Mouse (Mus musculus): Measurements from ENCODE around the gene Iqcf1. TPM values are rescaled to one million over a fixed set of nuclear protein-coding genes. Genes with fewer than 3 reads are reported as not detected.

Iqcf1 gene
- polyA plus RNA-seq, 1 experiment from 2014 or later, result not detected

DNA sequence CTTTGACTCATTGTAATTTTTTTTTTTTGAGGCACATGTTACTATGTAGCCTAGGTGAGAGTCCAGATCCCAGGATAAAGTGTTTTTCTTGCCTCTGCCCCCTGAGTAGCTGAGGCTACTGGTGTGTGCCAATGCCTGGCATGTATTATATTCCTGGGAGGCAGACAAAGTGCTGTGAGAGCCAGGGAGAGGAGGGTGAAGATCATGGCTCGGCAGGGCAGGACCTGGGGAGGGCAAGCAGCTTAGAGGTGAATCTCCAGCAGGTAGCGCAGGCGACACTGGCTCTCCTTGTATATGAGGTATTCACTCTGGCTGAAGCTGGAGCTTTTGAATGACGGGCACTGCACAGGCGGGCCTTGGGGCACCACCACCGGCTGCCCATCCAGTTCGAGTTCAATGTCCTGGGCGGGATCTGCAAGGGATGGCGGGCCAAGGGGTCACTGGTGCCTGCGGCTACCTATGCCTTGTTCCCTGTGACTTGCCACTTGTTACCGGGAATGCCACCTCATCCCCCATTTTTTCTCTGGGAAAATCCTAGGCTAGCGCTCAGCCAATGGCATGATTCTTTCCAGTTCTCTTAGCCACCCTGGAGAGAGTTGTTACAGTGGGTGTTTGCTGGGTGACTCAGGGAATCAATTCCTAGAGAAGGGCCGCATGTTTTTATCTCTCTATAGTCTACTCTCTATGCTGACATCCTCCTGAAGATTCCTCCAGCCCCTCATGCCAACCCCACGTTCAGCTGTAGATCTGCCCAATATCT is 28.6 kb upstream of the Iqcf1 start:
- 66% methylated on average over 14 of the region's 14 CpGs for WGBS
- Histone ChIP-seq H3K27me3 (ENCODE audit: control insufficient read depth, insufficient read depth, low read length) (peaks cover 3% of the 10 kb centered on the region; the same call in 1 of the 2 replicates), H3K4me1 (replicated peaks; ENCODE audit: control insufficient read depth, insufficient read depth, low read length) (no peaks in the 10 kb centered on the region), H3K36me3 (replicated peaks; ENCODE audit: control insufficient read depth, insufficient read depth) (no peaks in the 10 kb centered on the region), H3K27ac (no peak overlapping the region), H3K9ac (no peak overlapping the region), H3K9me3 (ENCODE audit: control insufficient read depth, low read length) (no peaks in the 10 kb centered on the region), H3K4me3 (replicated peaks; ENCODE audit: low read length) (no peak overlapping the region), H3K4me2 (replicated peaks) (no peak overlapping the region)
- ATAC-seq (ENCODE audit: low FRiP score) (no peak), DNase-seq (ENCODE audit: low spot score) (no peak)

DNA sequence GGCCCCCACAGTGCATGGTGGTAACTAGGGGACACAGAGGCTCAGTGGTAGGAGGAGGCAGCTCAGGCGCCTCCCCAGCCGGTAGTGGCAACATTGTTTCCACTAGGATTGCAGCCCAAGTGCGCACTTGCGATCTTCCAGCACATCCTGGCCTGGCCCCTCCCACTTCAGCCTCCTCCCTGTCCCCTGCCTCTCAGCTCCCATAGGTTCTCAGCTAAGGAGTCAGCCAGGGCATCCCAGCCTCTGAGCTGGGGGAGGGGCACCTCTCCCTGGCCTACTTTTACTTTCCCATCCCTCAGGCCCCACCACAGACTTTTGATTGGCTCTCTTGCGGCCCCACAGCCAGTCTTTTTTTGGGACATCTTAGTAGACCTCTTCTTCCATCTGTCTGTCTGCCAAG is 27.9 kb upstream of the Iqcf1 start:
- WGBS, result 6% methylated on average over 5 of the region's 5 CpGs
- H3K9me3 ChIP-seq (ENCODE audit: control insufficient read depth, low read length), result no peaks in the 10 kb centered on the region
- no peak overlapping the region for H3K27ac ChIP-seq
- peaks cover 3% of the 10 kb centered on the region; the same call in 1 of the 2 replicates for H3K27me3 ChIP-seq (ENCODE audit: control insufficient read depth, insufficient read depth, low read length)
- no peaks in the 10 kb centered on the region for H3K36me3 ChIP-seq (replicated peaks; ENCODE audit: control insufficient read depth, insufficient read depth)
- H3K4me1 ChIP-seq (replicated peaks; ENCODE audit: control insufficient read depth, insufficient read depth, low read length), result no peaks in the 10 kb centered on the region
- no peak for DNase-seq (ENCODE audit: low spot score)
- H3K9ac ChIP-seq, result no peak overlapping the region
- no peak overlapping the region for H3K4me2 ChIP-seq (replicated peaks)
- H3K4me3 ChIP-seq (replicated peaks; ENCODE audit: low read length), result no peak overlapping the region
- no peak for ATAC-seq (ENCODE audit: low FRiP score)

DNA sequence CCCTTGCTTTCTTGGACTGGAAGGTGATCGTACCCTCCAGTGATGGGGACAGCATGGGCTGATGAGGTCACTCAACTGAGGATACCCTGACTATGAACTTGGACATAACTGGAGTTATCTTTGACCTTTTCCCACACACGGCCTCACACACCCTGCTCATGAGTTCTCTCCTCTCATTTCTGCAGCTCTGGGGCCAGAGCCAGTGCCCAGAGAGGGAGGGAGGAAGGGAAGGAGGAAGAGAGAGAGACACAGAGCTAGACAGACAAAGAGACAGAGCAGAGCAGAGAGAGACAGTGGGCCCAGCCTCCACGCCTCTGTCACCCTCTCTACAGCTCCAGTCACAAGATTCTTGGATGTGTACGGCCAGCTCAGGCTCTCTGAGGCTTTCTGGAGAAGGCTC is 27.4 kb upstream of the Iqcf1 start:
- Histone ChIP-seq H3K9me3 (ENCODE audit: control insufficient read depth, low read length) (no peaks in the 10 kb centered on the region), H3K4me1 (replicated peaks; ENCODE audit: control insufficient read depth, insufficient read depth, low read length) (no peaks in the 10 kb centered on the region), H3K36me3 (replicated peaks; ENCODE audit: control insufficient read depth, insufficient read depth) (no peaks in the 10 kb centered on the region), H3K27ac (no peak overlapping the region), H3K27me3 (ENCODE audit: control insufficient read depth, insufficient read depth, low read length) (peaks cover 3% of the 10 kb centered on the region; the same call in 1 of the 2 replicates), H3K4me2 (replicated peaks) (no peak overlapping the region), H3K9ac (no peak overlapping the region), H3K4me3 (replicated peaks; ENCODE audit: low read length) (no peak overlapping the region)
- ATAC-seq (ENCODE audit: low FRiP score) (no peak), DNase-seq (ENCODE audit: low spot score) (no peak)
- WGBS, result 77% methylated on average over 4 of the region's 4 CpGs

DNA sequence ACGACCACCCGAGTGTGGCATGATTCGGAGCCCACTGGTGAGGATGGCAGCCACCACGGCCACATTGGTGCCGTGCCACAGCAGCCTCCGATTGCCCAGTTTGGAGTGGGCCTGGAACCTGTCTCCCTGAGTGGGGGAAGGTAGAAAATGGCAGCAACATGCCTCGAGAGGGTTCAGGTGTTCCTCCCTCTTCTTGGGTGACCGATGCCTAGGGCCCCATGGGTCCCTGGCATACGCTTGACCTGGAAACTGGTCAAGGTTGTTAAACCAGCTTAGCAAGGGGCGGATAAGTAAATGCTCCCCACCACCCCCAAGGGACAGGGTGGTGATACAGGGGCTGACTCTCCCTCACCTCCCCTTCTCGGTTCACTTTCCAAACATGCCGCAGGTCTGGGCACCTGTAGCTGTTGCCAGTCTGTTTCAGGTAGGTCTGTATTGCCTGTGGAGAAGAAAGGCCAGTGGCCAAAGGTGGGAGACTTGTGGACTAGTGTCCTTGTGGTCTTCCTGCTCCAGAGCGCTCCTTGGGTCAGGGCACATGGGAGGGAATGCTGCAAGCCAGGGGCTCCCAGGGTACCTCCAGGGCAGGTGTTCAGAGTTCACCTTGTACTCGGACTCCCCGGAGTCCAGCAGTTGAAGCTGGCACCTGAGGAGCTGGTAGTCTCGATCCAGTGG is 26.6 kb upstream of the Iqcf1 start:
- Histone ChIP-seq H3K9me3 (ENCODE audit: control insufficient read depth, low read length) (no peaks in the 10 kb centered on the region), H3K36me3 (replicated peaks; ENCODE audit: control insufficient read depth, insufficient read depth) (no peaks in the 10 kb centered on the region), H3K4me3 (replicated peaks; ENCODE audit: low read length) (no peak overlapping the region), H3K27ac (no peak overlapping the region), H3K9ac (no peak overlapping the region), H3K4me1 (replicated peaks; ENCODE audit: control insufficient read depth, insufficient read depth, low read length) (peaks cover 7% of the 10 kb centered on the region), H3K4me2 (replicated peaks) (no peak overlapping the region), H3K27me3 (ENCODE audit: control insufficient read depth, insufficient read depth, low read length) (peaks cover 3% of the 10 kb centered on the region; the same call in 1 of the 2 replicates)
- ATAC-seq (ENCODE audit: low FRiP score) (no peak), DNase-seq (ENCODE audit: low spot score) (no peak)
- 87% methylated on average over 16 of the region's 16 CpGs for WGBS

DNA sequence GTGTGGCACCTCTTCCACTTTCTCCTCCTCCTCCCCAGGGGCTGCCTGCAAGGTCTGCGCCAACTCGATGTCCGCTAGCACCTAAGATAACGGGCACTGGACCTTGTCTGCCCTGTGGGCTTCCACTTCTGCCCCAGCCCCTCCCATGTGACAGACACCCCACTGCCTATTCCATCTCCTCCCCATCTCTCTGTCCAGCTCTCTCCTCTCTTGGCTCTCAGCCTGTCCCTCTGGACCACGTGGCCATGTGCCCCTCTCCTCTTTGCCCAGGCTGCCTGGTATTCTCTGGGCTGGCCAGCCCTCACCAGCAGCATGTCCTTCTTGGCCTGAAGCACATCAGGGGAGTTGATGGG is 26.0 kb upstream of the Iqcf1 start:
- no peak overlapping the region for H3K9ac ChIP-seq
- WGBS, result 81% methylated on average over 5 of the region's 5 CpGs
- H3K36me3 ChIP-seq (replicated peaks; ENCODE audit: control insufficient read depth, insufficient read depth), result no peaks in the 10 kb centered on the region
- peaks cover 3% of the 10 kb centered on the region; the same call in 1 of the 2 replicates for H3K27me3 ChIP-seq (ENCODE audit: control insufficient read depth, insufficient read depth, low read length)
- ATAC-seq (ENCODE audit: low FRiP score) (no peak), DNase-seq (ENCODE audit: low spot score) (no peak)
- no peaks in the 10 kb centered on the region for H3K9me3 ChIP-seq (ENCODE audit: control insufficient read depth, low read length)
- no peak overlapping the region for H3K27ac ChIP-seq
- H3K4me2 ChIP-seq (replicated peaks), result no peak overlapping the region
- H3K4me3 ChIP-seq (replicated peaks; ENCODE audit: low read length), result no peak overlapping the region
- H3K4me1 ChIP-seq (replicated peaks; ENCODE audit: control insufficient read depth, insufficient read depth, low read length), result peaks cover 12% of the 10 kb centered on the region

GRCm38 (mm10) chr9:106474456-106474855 is 25.3 kb upstream of the Iqcf1 start:
- Histone ChIP-seq H3K4me1 (replicated peaks; ENCODE audit: control insufficient read depth, insufficient read depth, low read length) (peaks cover 12% of the 10 kb centered on the region), H3K27ac (no peak overlapping the region), H3K27me3 (ENCODE audit: control insufficient read depth, insufficient read depth, low read length) (peaks cover 3% of the 10 kb centered on the region; the same call in 1 of the 2 replicates), H3K4me3 (replicated peaks; ENCODE audit: low read length) (no peak overlapping the region), H3K9ac (0 out of 2 replicates have a peak overlapping the region, but pooled peaks have one; percentile 31), H3K36me3 (replicated peaks; ENCODE audit: control insufficient read depth, insufficient read depth) (no peaks in the 10 kb centered on the region), H3K9me3 (ENCODE audit: control insufficient read depth, low read length) (no peaks in the 10 kb centered on the region), H3K4me2 (replicated peaks) (no peak overlapping the region)
- DNase-seq (ENCODE audit: low spot score) (peak; percentile 44), ATAC-seq (ENCODE audit: low FRiP score) (no peak)
- WGBS, result 7% methylated on average over 6 of the region's 6 CpGs

DNA sequence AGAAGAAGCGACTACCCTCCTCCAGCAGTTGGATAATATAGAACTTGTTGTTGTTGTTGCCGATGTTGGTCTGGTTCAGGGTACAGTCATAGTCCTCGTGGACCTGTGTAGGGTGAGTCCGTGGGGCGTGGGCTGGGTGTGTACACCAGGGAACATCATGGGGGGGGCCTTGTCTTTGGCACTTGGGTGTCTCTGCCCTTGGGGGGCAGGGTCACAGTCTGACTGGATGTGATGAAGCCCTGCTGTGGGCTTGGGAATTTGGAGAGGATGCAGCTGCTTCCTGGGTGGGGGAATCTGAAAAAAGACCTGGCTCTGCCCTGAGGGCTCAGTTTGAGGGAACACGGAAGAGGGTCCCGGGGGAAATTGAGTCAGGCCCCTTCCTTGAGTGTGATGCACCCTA is 24.7 kb upstream of the Iqcf1 start:
- 68% methylated on average over 7 of the region's 7 CpGs for WGBS
- DNase-seq (ENCODE audit: low spot score) (no peak), ATAC-seq (ENCODE audit: low FRiP score) (no peak)
- Histone ChIP-seq H3K27me3 (ENCODE audit: control insufficient read depth, insufficient read depth, low read length) (peaks cover 3% of the 10 kb centered on the region; the same call in 1 of the 2 replicates), H3K36me3 (replicated peaks; ENCODE audit: control insufficient read depth, insufficient read depth) (no peaks in the 10 kb centered on the region), H3K4me3 (replicated peaks; ENCODE audit: low read length) (no peak overlapping the region), H3K4me1 (replicated peaks; ENCODE audit: control insufficient read depth, insufficient read depth, low read length) (peaks cover 12% of the 10 kb centered on the region), H3K9me3 (ENCODE audit: control insufficient read depth, low read length) (no peaks in the 10 kb centered on the region), H3K4me2 (replicated peaks) (no peak overlapping the region), H3K27ac (no peak overlapping the region), H3K9ac (0 out of 2 replicates have a peak overlapping the region, but pooled peaks have one; percentile 31)

DNA sequence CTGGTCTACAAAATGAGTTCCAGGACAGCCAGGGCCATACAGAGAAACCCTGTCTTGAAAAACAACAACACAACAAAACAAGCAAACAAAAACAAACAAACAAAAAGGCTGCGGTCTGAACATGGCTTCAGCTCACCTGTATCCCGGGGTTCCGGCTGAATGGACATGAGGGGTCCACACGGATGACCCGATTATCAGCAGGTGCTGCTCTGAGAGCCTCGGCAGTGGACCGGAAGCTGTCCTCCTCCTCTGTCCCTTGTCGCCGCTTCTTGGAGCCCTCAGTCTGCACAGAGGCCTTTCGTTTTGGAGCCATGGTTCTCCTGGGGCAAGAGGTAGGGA is 24.1 kb upstream of the Iqcf1 start, which contains the start of gene Rrp9:
Gene Rrp9 (plus strand): TSS at position 301 of the 339 bp plus-strand sequence.
- H3K9me3 ChIP-seq (ENCODE audit: control insufficient read depth, low read length), result no peaks in the 10 kb centered on the region
- 85% methylated on average over 10 of the region's 10 CpGs for WGBS
- no peak within 1 kb of the TSS for H3K27ac ChIP-seq
- H3K4me3 ChIP-seq (replicated peaks; ENCODE audit: low read length), result no peak within 1 kb of the TSS
- peaks cover 12% of the 10 kb centered on the region for H3K4me1 ChIP-seq (replicated peaks; ENCODE audit: control insufficient read depth, insufficient read depth, low read length)
- peak within 1 kb of the TSS; percentile 28 for H3K4me2 ChIP-seq (replicated peaks)
- peaks cover 4% of the 10 kb centered on the region; the same call in 1 of the 2 replicates for H3K36me3 ChIP-seq (replicated peaks; ENCODE audit: control insufficient read depth, insufficient read depth)
- DNase-seq (ENCODE audit: low spot score) (no peak), ATAC-seq (ENCODE audit: low FRiP score) (no peak)
- H3K9ac ChIP-seq, result 0 out of 2 replicates have a peak within 1 kb of the TSS, but pooled peaks have one; percentile 31
- H3K27me3 ChIP-seq (ENCODE audit: control insufficient read depth, insufficient read depth, low read length), result peaks cover 3% of the 10 kb centered on the region; the same call in 1 of the 2 replicates
